Mouse (Mus musculus) E14TG2a.4 (cell line): Measurements from ENCODE around the gene Dock10.

Source experiments
- H3K27me3 ChIP-seq: 2 replicates; pipeline ENCODE4 v1.6.1; 2014; ENCODE audit warnings: low read length, control low read depth; ENCODE audit not compliant: insufficient read depth
- H3K36me3 ChIP-seq: 2 replicates; pipeline ENCODE4 v1.6.1; 2014; ENCODE audit warnings: low read length, control low read depth; ENCODE audit not compliant: insufficient read depth
- H3K4me1 ChIP-seq: replicated peaks from 2 replicates; pipeline ENCODE4 v1.6.1; 2014; ENCODE audit warnings: low read depth, low read length, control low read depth
- H3K4me3 ChIP-seq: replicated peaks from 2 replicates; pipeline ENCODE4 v1.5.1; 2014; ENCODE audit warnings: mild to moderate bottlenecking, low read length
- H3K9me3 ChIP-seq: 2 replicates; pipeline ENCODE4 v1.6.1; 2014; ENCODE audit warnings: low read length, control low read depth
- CTCF ChIP-seq: conservative IDR thresholded peaks from 2 replicates; pipeline ENCODE4 v1.5.1; 2014; ENCODE audit warnings: low read length
- NANOG ChIP-seq: IDR thresholded peaks from 2 replicates; pipeline ENCODE4 v1.6.1; 2014; ENCODE audit warnings: borderline replicate concordance, low read length, mixed read lengths
- POU5F1 ChIP-seq: IDR thresholded peaks from 2 replicates; pipeline ENCODE4 v1.6.1; 2014; ENCODE audit warnings: low read length, borderline replicate concordance

The Dock10 gene

DNA sequence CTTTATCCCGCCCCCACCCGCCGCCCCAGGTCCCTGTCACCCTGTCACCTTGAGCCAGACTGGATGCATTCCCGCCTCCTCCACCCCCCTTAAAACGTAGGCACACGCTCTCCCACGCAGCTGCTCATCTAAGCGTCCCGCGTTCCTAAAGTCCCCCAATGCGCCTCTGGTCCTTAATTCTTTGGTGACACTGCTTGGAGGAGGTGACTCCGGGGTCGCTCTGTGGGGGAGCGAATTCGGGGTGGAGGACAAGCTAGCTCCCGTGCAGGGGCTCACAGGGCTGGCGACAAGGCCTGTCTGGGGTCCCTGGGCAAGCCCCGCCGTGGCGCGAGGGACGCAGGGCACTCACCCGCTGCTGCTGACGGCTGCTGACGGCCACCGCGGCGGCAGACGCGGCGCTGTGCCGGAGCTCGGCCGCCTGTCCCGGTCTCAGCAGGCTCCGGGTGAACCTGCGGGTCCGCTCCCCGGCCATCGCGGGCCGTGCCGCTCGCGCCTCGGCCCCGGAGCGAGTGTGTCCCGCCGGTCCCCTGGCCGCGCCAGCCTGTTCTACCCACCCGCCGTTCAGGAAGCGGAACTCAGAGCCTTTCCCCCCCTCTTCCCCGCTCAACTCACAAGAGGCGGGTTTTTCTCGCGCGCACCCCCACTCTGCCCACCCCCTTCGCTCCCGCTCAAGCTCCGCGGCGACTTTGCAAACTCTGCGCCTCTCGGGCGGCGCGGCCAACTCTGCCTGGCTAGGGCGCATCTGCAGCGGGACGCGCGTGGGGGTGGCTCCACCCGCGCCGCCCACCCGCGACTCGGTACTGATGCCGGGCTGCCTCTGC is at the start of gene Dock10:
Dock10 (minus strand) TSS at position 551 of the 821 bp plus-strand sequence.
- H3K4me1 ChIP-seq, result peaks cover 16% of the 10 kb centered on the region
- TF ChIP-seq NANOG (no peak), POU5F1 (no peak), CTCF (no peak)
- no peaks in the 10 kb centered on the region for H3K36me3 ChIP-seq
- no peaks in the 10 kb centered on the region for H3K9me3 ChIP-seq
- H3K4me3 ChIP-seq, result peak within 1 kb of the TSS; percentile 79
- peaks cover 52% of the 10 kb centered on the region for H3K27me3 ChIP-seq

DNA sequence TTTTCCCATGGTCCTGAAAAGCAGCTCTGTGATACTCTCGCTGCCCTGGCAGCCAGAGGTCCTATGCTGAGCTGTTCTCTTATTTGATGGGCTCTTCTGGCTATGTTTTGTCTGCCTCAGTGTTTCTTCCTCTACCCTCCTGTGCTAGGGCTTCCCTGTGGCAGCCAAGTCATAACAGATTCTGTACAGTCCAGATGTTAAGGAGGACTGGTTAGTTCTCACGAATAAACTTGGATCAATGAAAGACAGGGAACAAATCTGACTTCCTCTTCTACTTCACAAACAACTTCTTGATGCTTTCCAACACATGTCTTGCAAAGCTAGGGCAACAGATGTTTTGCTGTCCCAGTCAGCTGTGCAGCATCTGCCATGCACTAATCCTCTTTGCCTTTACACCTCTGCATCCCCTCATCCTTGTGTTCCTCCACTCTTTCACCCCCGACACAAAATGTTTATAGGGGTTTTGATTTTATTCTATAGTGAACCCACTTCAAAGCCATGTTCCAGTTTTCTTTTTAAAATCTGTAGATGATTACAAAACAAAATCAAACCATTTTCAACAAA is 48.6 kb upstream of the Dock10 start:
- H3K27me3 ChIP-seq, result no peaks in the 10 kb centered on the region
- TF ChIP-seq POU5F1 (no peak), NANOG (no peak), CTCF (no peak)
- no peak overlapping the region for H3K4me3 ChIP-seq
- H3K4me1 ChIP-seq, result no peaks in the 10 kb centered on the region
- no peaks in the 10 kb centered on the region for H3K36me3 ChIP-seq
- no peaks in the 10 kb centered on the region for H3K9me3 ChIP-seq

DNA sequence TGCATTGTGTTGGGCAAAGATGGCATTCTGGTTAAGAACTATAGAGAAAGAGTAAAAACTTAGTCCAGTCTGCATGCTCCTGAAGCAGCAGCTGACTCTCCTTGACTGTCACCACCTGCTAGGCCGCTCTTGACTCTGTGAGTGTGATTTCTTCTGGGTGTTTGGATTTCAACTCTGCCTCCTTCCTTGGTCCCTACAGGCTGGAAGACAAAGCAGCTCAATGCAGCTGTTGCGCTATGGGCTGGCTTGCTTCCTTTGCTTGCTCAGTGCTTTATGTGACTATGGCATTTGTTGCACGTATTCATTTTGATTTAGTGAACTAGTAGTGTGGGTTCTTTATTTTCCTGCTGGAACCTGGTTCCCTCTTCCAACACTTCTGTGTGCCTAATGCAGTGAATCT is 43.7 kb upstream of the Dock10 start:
- Histone ChIP-seq H3K9me3 (no peaks in the 10 kb centered on the region), H3K4me3 (no peak overlapping the region), H3K27me3 (no peaks in the 10 kb centered on the region), H3K36me3 (no peaks in the 10 kb centered on the region), H3K4me1 (no peaks in the 10 kb centered on the region)
- no peak for TF ChIP-seq POU5F1
- no peak for TF ChIP-seq CTCF
- TF ChIP-seq NANOG, result no peak

DNA sequence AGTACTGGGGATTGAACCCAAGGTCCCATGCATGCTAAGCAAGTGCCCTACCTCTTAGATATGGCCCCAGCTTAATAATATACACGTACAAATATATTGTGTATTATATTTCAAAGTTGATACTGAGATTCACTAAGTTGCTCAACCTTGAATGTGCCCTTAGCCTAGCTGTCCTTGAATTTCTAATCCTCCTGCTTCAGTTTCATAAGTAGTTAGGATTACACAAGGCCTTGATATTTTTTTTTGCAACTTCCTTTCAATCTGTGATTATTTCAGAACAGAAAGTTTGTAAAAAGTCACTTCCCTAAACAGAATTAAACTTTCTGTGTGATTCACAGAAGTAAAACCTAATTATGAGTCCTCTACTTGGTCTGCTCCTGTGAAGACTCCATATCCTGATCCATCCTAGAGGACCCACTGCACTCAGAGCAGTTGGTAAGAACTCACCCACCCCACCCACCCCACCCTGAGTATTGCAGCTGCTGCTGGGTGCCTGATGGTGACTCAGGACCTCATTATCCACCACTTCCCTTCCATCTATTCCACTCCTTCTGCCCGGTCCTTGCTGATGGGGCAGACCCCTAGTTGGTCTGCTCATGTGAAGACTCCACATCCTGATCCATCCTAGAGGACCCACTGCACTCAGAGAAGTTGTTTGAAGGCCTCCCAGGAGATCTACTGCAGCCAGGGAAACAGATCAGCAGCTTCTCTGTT is 26.9 kb upstream of the Dock10 start:
- Histone ChIP-seq H3K36me3 (no peaks in the 10 kb centered on the region), H3K4me3 (no peak overlapping the region), H3K27me3 (no peaks in the 10 kb centered on the region), H3K9me3 (no peaks in the 10 kb centered on the region), H3K4me1 (no peaks in the 10 kb centered on the region)
- TF ChIP-seq CTCF (no peak), NANOG (no peak), POU5F1 (no peak)

DNA sequence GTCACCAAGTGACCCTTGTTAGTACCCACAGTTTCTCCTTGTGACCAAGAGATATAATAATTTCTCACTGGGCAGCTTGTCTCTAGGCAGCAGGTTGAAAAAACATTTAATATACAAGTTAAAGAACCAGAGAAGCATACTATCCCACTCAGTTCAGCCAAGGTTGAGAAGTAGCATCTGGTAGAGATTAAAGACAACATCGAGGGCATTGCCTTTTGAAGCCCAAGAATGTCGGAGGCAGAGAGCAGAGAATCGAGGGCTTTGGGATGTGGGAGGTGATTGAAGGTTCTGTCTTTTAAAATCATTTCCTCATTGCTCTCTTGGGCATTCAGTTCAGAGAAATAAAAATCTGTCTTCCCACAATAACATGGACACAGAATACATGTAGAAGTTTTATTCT is 25.8 kb upstream of the Dock10 start:
- Histone ChIP-seq H3K9me3 (no peaks in the 10 kb centered on the region), H3K4me1 (no peaks in the 10 kb centered on the region), H3K27me3 (no peaks in the 10 kb centered on the region), H3K36me3 (no peaks in the 10 kb centered on the region), H3K4me3 (no peak overlapping the region)
- TF ChIP-seq NANOG (no peak), CTCF (no peak), POU5F1 (no peak)

DNA sequence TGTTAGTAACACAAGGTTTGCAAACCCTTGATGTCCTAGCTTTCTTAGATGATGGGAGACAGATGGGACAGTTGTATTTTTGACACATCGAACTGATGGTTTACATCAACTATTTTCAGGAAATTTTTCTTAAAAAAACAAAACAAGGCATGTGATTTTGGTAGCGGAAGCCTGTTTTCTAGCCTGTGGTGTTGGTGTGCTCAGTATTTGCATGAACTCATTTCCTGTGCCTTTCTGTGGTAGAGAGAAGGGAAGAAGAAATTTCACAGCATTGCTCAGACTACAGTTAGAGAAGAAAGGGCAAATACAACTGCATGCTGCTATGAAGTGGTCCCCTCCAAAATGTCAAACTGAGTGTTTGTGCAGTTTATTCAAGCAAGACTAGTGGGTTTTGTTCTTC is 7.2 kb upstream of the Dock10 start:
- H3K27me3 ChIP-seq, result peaks cover 8% of the 10 kb centered on the region
- no peaks in the 10 kb centered on the region for H3K9me3 ChIP-seq
- no peak overlapping the region for H3K4me3 ChIP-seq
- no peaks in the 10 kb centered on the region for H3K36me3 ChIP-seq
- no peaks in the 10 kb centered on the region for H3K4me1 ChIP-seq
- no peak for TF ChIP-seq POU5F1
- no peak for TF ChIP-seq NANOG
- no peak for TF ChIP-seq CTCF

DNA sequence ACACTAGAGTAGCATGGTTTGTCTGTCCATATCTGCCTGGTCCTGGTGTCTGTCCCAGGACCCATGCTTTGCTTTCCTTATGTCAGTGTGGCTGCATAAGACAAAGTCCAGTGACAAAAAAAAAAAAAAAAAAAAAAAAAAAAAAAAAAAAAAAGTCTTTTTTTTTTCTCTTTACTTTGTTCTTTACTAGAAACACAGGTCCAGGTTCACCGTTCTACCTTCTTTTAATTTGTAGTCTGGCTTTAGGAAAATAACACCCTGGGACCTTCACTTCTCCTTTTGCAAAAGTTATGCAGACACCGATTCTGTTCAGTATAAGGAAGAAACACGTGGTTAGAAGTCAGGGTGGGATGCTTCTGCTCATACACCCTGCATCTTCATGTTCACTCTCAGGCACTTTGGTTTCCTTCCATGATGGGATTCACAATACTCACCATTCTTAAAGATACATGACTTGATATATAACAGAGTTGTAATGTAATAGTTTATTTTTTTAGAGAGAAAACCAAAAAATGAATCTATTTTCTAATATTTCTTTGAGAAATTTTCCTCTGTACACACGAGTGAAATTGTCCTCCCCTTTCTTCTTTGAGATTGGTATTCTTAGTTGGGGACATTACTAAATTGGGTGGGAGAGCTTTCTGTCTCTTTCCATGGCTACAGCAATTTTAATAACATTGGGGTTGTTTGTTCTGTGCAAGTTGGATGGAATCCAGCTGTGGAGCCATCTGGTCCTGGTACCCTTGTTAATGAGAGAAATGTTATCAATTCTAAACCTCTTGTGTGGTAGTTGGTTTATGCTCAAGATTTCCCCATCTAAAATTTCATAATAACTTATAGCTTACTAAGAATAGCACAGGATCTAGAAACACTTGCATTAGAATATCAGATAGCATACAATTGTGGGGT is 5.0 kb upstream of the Dock10 start:
- TF ChIP-seq NANOG, result no peak
- TF ChIP-seq POU5F1, result no peak
- no peak for TF ChIP-seq CTCF
- Histone ChIP-seq H3K27me3 (peaks cover 30% of the 10 kb centered on the region), H3K36me3 (no peaks in the 10 kb centered on the region), H3K4me3 (no peak overlapping the region), H3K9me3 (no peaks in the 10 kb centered on the region), H3K4me1 (peaks cover 6% of the 10 kb centered on the region; the same call in 1 of the 2 replicates)

DNA sequence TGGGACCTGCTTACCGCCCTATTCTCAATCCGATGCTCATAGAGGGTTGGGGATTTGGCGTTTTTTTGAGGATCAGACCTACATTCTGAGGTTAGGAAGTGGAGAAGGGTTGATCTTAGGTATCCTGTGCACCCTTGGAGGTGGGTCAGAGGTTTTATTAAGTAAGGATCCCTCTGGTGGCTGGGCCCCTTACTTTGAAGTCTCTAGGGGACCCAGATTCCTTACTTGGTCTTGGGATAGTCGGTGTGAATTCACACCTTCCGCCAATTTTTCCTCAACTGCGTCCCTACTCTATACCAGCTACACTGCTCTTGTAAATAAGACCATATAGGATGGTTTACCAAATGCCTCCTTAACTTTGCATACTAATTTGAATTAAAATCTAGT is 464 bp upstream of the Dock10 start:
- Histone ChIP-seq H3K9me3 (no peaks in the 10 kb centered on the region), H3K4me3 (peak overlapping the region; percentile 79), H3K36me3 (no peaks in the 10 kb centered on the region), H3K4me1 (peaks cover 16% of the 10 kb centered on the region), H3K27me3 (peaks cover 52% of the 10 kb centered on the region)
- TF ChIP-seq POU5F1 (no peak), CTCF (no peak), NANOG (no peak)
